Mouse (Mus musculus): Measurements from ENCODE around the gene Pla2g16. TPM values are rescaled to one million over a fixed set of nuclear protein-coding genes. Genes with fewer than 3 reads are reported as not detected.

The Pla2g16 gene
- polyA plus RNA-seq, 1 experiment, result 24.9 TPM

GRCm38 (mm10) chr19:7595534-7595933 is 38.3 kb downstream of the Pla2g16 start:
- Histone ChIP-seq H3K4me1 (ENCODE audit: control insufficient read depth, insufficient read depth, low read length) (0 out of 2 replicates have a peak, but pooled peaks cover 3% of the 10 kb centered on the region), H3K27ac (ENCODE audit: insufficient read depth, low read depth, low read length) (no peak overlapping the region), H3K27me3 (replicated peaks; ENCODE audit: control insufficient read depth, insufficient read depth, low read length) (no peaks in the 10 kb centered on the region), H3K4me3 (ENCODE audit: insufficient read depth, low read depth, low read length) (no peak overlapping the region), H3K36me3 (ENCODE audit: control insufficient read depth, insufficient read depth, low read length) (no peaks in the 10 kb centered on the region)
- DNase-seq, result peak; percentile 67
- TF ChIP-seq CTCF (conservative IDR thresholded peaks at IDR 0.05; ENCODE audit: insufficient read depth, insufficient read length, low read depth, low read length), result peak; percentile 55
- TF ChIP-seq POLR2A (IDR thresholded peaks at IDR 0.05; ENCODE audit: low read depth, low read length), result no peak
- 28% methylated on average over 2 of the region's 2 CpGs for WGBS

GRCm38 (mm10) chr19:7598481-7598880 is 41.2 kb downstream of the Pla2g16 start:
- Histone ChIP-seq H3K27me3 (replicated peaks; ENCODE audit: control insufficient read depth, insufficient read depth, low read length) (no peaks in the 10 kb centered on the region), H3K27ac (ENCODE audit: insufficient read depth, low read depth, low read length) (no peak overlapping the region), H3K4me1 (ENCODE audit: control insufficient read depth, insufficient read depth, low read length) (no peaks in the 10 kb centered on the region), H3K4me3 (ENCODE audit: insufficient read depth, low read depth, low read length) (no peak overlapping the region), H3K36me3 (ENCODE audit: control insufficient read depth, insufficient read depth, low read length) (no peaks in the 10 kb centered on the region)
- WGBS, result 52% methylated on average over 4 of the region's 4 CpGs
- DNase-seq, result peak; percentile 55
- TF ChIP-seq POLR2A (IDR thresholded peaks at IDR 0.05; ENCODE audit: low read depth, low read length), result no peak
- TF ChIP-seq CTCF (conservative IDR thresholded peaks at IDR 0.05; ENCODE audit: insufficient read depth, insufficient read length, low read depth, low read length), result no peak

- peaks cover under 1% of the 10 kb centered on the region; the same call in 1 of the 2 replicates for H3K4me1 ChIP-seq (ENCODE audit: control insufficient read depth, insufficient read depth, low read length)
- DNase-seq, result no peak
- no peaks in the 10 kb centered on the region for H3K27me3 ChIP-seq (replicated peaks; ENCODE audit: control insufficient read depth, insufficient read depth, low read length)
- H3K4me3 ChIP-seq (ENCODE audit: insufficient read depth, low read depth, low read length), result no peak overlapping the region
- WGBS, result 92% methylated on average over 4 of the region's 4 CpGs
- no peaks in the 10 kb centered on the region for H3K36me3 ChIP-seq (ENCODE audit: control insufficient read depth, insufficient read depth, low read length)
- H3K27ac ChIP-seq (ENCODE audit: insufficient read depth, low read depth, low read length), result no peak overlapping the region
- TF ChIP-seq POLR2A (IDR thresholded peaks at IDR 0.05; ENCODE audit: low read depth, low read length) (no peak), CTCF (conservative IDR thresholded peaks at IDR 0.05; ENCODE audit: insufficient read depth, insufficient read length, low read depth, low read length) (no peak)
These were observed 44.3 kb downstream of the Pla2g16 start for GRCm38 (mm10) chr19:7601551-7601950.

DNA sequence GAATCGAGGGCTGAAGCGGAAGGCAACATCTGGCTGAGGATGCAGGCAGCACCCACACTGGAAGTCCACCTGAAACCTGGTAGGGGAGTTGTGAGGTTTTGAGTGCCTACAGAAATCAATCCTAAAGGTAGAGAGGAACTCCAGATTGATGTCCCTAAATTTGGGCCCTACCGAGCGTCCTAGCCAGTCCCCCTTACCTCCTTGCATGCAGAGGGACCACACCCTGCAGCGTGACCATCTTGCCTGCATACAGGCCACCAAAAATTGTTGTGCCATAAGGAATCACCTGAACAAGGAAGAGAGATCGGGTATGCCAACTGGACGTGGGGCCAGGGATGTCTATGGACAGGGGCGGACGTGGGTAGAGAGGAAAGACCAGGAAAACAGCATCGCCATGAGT is 46.8 kb downstream of the Pla2g16 start:
- Histone ChIP-seq H3K36me3 (ENCODE audit: control insufficient read depth, insufficient read depth, low read length) (no peaks in the 10 kb centered on the region), H3K27ac (ENCODE audit: insufficient read depth, low read depth, low read length) (no peak overlapping the region), H3K4me1 (ENCODE audit: control insufficient read depth, insufficient read depth, low read length) (peaks cover 3% of the 10 kb centered on the region; the same call in 1 of the 2 replicates), H3K4me3 (ENCODE audit: insufficient read depth, low read depth, low read length) (no peak overlapping the region), H3K27me3 (replicated peaks; ENCODE audit: control insufficient read depth, insufficient read depth, low read length) (no peaks in the 10 kb centered on the region)
- no peak for DNase-seq
- TF ChIP-seq POLR2A (IDR thresholded peaks at IDR 0.05; ENCODE audit: low read depth, low read length) (no peak), CTCF (conservative IDR thresholded peaks at IDR 0.05; ENCODE audit: insufficient read depth, insufficient read length, low read depth, low read length) (no peak)
- WGBS, result 96% methylated on average over 10 of the region's 10 CpGs

DNA sequence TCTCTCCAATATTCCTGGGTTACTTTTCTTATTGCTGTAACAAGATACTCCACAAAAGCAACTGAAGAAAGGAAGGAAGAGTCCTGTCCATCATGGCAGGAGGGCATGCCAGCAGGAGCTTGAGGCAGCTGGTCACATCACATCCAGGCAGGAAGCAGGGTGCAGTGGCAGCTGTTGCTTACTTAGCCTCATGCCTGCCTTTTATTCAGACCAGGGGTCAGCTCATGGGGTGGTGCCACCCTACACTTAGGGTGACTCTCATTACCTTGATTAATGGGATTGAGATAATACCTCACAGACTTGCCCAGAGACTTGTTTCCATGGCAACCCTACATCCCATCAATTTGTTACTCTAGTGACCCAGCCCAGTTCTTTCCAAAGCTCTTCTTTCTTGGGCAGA is 47.8 kb downstream of the Pla2g16 start:
- no peak overlapping the region for H3K27ac ChIP-seq (ENCODE audit: insufficient read depth, low read depth, low read length)
- peaks cover 3% of the 10 kb centered on the region; the same call in 1 of the 2 replicates for H3K4me1 ChIP-seq (ENCODE audit: control insufficient read depth, insufficient read depth, low read length)
- no peaks in the 10 kb centered on the region for H3K27me3 ChIP-seq (replicated peaks; ENCODE audit: control insufficient read depth, insufficient read depth, low read length)
- no peak for DNase-seq
- TF ChIP-seq CTCF (conservative IDR thresholded peaks at IDR 0.05; ENCODE audit: insufficient read depth, insufficient read length, low read depth, low read length) (no peak), POLR2A (IDR thresholded peaks at IDR 0.05; ENCODE audit: low read depth, low read length) (no peak)
- no peaks in the 10 kb centered on the region for H3K36me3 ChIP-seq (ENCODE audit: control insufficient read depth, insufficient read depth, low read length)
- no peak overlapping the region for H3K4me3 ChIP-seq (ENCODE audit: insufficient read depth, low read depth, low read length)

GRCm38 (mm10) chr19:7605930-7606783 is 48.9 kb downstream of the Pla2g16 start:
- TF ChIP-seq CTCF (conservative IDR thresholded peaks at IDR 0.05; ENCODE audit: insufficient read depth, insufficient read length, low read depth, low read length), result no peak; the same call in 1 of the 2 replicates
- TF ChIP-seq POLR2A (IDR thresholded peaks at IDR 0.05; ENCODE audit: low read depth, low read length), result no peak
- peaks cover 3% of the 10 kb centered on the region; the same call in 1 of the 2 replicates for H3K4me1 ChIP-seq (ENCODE audit: control insufficient read depth, insufficient read depth, low read length)
- no peak overlapping the region for H3K4me3 ChIP-seq (ENCODE audit: insufficient read depth, low read depth, low read length)
- H3K36me3 ChIP-seq (ENCODE audit: control insufficient read depth, insufficient read depth, low read length), result no peaks in the 10 kb centered on the region
- no peak overlapping the region for H3K27ac ChIP-seq (ENCODE audit: insufficient read depth, low read depth, low read length)
- no peaks in the 10 kb centered on the region for H3K27me3 ChIP-seq (replicated peaks; ENCODE audit: control insufficient read depth, insufficient read depth, low read length)
- peak; percentile 89 for DNase-seq
- WGBS, result 7% methylated on average over 15 of the region's 15 CpGs

Data from kidney, adult 2 months (tissue).